Mouse (Mus musculus) B cell, adult 2 months (primary cell): Measurements from ENCODE around the gene Tex35.

Source experiments
- DNase-seq, 2 experiments: peaks; one replicate each; pipeline ENCODE4 v3.0.0; 2022

Gene Tex35

GRCm38 (mm10) chr1:157108580-157108979, at the start of gene Tex35:
Tex35 (minus strand) TSS chr1:157108680.
- DNase-seq: no peak

DNA sequence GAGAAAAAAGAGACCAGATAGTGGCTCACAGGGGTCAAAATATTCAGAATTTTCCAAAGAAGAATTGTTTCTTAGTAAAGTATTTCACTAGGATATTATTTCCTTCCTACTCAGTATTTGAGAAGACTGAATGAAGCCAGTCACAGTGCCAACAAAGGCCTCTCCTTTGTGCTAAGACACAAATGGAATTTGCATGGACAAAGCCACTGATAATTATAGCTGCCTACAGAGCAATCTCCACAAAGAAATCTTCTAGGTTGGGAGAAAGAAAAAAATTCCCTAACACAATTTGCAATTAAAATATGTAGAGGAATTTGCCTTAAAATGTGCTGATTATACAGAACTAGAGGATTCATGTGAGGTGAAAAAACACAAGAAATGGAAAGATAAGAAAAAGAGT, 45.3 kb upstream of the Tex35 start:
- DNase-seq: no peak

DNA sequence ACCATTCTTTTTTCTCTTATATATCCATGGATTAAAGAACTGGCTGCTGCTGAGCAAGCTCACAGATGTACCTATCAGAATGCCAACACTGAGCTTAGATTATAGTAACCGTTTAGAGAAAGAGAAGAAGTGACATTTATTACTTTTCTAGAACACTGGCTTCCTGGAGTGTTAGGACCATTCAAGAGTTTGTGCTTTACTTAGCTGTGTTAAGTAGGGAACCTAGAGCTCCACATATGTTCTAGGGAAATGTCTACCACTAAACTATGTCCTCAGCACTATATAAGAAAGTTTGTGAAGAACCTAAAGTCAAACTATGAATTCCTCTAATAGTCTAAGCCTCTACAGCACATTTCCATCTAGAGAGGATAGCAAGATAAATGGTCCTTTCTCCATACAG, 41.6 kb upstream of the Tex35 start:
- no peak for DNase-seq

DNA sequence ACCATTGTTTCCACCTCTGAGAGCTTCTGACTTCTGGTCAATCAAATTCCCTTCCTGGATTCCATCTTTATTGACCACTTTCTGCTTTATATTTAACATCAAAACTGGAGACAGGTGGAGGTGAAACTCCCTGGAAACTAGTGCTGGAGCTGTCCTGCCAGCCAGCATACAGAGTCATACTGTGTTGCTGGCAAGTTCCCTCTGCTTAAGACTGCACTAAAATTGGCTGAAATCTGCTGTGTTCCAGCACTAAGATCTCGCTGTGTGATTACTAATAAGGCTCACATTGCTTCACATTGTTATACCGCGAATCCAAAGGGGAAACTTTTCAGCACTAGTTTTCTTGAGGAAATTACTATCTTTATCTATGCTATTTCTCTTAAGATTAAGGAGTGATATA, 36.1 kb upstream of the Tex35 start:
- no peak for DNase-seq

- no peak for DNase-seq
Observed at GRCm38 (mm10) chr1:157143326-157143932, 34.9 kb upstream of the Tex35 start.

DNA sequence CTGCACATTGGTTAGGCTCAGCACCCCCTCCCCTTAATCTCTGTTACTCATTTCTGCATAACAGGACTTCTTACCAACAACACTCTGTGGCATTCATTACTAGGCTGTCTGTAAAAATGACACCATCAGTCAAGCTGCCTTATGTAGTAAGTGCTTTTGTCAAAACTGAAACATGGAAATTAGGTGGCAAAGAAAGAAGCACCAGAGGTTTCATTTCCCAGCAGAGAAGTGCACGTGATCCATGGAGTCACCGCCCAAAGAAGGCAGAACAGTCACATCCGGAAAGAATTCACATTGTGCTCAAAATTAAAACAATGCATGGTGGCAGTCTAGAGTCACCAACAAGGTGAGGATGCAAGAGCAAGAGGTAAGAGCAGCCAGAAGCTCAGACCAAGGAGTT, 32.5 kb upstream of the Tex35 start:
- DNase-seq: no peak

DNA sequence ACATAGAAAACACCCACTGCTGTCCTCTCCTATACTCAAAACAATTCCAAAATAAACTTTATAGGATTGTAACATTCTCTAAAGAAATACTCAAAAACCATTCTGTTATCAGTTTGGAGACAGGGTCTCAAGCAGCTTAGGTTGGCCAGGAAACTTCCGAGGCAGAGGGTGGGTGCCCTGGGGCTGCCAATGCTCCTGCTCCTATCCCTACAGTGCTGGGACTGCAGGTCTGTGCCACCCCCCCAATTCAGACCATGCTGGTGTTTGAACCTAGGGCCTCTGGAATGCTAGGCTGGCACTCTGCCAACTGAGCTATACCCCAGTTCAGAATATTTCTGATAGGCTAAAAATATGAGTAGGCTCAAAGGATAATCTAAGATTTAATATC, 29.4 kb upstream of the Tex35 start:
- DNase-seq: no peak

DNA sequence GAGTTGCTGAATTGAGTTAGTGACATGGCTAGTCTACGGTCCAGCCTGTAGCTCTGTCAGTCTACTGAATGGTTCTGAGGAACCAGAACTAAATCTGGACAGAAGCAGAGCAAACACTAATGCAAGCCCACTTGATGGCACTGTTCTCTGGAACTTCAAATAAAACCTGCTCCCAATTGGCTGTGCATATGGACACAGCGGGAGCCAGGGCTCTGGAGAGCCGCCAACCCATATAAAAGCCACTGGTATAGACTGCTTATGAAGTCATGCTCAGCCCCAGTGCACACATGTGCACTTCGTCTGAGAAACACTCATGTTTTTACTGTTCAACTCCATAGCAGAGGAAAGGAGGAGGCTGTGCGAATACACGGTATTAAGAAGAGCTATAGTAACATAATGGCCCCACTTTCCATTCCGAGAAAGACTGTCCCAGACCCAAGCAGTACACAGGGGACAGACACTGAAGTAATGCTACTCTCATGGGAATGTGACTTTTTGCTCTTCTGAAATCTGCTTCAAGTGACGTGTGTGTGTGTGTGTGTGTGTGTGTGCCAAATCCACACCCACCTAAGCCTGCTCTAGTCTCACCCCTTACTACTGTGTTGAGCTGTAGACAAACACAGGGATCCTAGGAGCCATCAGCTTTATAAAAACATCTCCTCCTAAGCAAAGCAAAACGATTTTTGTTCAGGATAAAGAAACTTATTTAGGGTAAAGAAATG, 28.8 kb upstream of the Tex35 start:
- no peak for DNase-seq

DNA sequence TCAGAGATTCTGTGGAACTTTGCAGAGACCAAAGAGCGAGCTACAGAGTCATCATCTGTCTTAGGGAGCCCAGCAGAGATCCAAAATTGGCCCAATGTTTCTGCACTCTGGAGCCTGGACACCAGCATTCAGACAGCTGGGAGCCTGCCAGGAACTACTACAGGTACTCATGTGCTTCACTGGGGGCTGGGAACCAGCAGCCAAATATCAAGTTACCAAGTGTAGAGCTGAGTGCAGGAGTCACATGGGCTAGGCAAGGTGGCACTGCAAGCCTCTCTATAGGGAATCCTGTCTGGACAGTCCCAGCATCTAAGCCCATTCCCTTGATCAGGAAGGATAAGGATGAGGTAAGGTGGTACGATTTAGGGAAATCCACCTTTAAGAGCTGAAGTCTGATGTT, 19.7 kb upstream of the Tex35 start:
- no peak for DNase-seq

- no peak for DNase-seq
Observed at GRCm38 (mm10) chr1:157123836-157124235, 15.4 kb upstream of the Tex35 start.

DNA sequence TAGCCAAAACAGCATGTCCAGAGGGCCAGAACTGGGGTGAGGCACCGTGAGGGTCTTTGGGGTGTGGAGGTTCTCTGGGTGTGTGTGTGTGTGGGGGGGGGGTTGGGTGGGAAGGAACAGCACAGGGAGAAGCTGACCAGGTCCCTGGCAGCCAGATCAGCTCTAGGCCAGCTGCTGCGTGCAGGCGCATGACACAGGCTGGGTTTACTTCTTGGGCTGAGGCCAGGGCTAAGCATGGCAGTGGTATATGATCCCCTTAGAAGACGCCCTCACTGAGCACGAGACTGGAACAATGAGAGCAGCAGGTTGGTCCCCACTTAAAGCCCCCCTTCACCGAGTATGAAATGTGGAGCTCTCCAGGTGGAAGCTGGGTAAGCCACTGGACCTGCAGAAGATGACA, 10.7 kb upstream of the Tex35 start:
- DNase-seq: no peak

DNA sequence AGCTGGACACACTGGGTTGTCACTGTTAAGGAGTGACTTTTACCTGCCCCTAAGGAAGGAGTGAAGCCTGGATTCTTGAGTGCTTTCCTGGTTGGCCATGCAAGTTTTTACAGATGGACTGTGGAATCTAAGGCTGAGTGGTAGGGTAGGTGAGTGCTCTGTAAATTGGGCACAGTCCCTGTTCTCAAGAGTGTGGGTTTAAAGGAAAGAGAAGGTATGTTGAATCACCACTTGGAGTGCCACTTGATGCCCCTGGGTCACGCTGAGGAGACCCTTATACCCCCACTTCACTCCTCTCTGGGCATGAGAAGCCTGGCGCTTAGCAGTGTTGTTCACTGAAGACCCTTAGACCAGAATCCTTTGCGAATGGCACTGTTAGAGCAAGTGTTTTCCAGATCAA, 9.0 kb upstream of the Tex35 start:
- no peak for DNase-seq

- DNase-seq: no peak
Observed at GRCm38 (mm10) chr1:157114492-157114891, 6.0 kb upstream of the Tex35 start.

GRCm38 (mm10) chr1:157110287-157110835, 1.9 kb upstream of the Tex35 start:
- DNase-seq: no peak

DNA sequence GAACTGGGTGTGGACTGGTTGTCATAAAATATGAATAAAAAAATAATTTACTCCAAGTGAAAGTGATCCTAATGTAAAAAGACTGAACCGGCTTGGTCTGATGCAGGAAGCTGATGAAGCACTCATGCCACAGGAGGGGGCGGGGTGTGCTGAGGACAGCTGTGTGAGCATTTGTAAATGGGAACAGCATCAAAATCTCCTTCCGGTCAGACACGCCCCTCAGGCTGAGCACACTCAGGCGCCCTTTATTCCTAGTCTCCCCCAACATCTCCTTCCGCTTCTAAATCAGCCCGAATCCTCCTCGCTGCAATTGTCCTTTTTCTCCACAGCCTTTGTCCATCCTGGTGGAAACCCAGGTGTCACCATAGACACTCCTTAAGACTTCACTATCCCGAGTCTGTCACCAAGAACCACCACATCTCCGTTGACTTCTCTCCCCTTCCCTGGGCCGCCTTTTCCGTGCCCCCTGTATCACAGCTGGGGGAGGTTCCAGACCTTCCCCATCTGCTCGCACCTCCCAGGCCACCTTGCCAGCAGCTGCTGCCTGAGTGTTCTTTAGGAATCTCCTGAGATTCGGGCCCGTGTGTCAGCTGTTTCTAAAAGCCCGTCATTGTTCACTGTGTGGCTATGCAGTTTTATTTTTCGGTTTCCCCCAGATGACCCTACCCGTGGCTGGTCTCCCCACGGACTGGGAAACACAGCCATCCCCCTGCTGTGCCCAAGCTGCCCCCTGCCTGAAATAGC, 7.2 kb downstream of the Tex35 start:
- peak; percentile 25 to 37 for DNase-seq

DNA sequence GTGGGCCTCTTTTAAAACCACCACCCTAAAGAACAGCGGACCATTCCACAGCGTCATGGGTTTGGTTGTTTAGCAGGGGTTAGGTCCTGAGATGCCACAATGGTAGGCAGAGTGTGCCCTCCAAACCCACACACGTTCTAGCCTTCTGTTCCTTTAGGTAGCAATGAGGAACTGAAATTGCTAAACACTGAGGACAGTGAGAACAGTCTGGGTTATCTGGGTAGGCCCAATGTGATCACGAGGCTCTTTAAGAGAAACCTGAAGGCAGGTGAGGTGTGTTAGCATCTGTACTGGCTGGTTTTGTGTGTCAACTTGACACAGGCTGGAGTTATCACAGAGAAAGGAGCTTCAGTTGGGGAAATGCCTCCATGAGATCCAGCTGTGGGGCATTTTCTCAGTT, 12.9 kb downstream of the Tex35 start:
- no peak for DNase-seq

- DNase-seq: no peak
Observed at GRCm38 (mm10) chr1:157092622-157093021, 15.9 kb downstream of the Tex35 start.

- no peak for DNase-seq
Observed at GRCm38 (mm10) chr1:157092140-157092539, 16.3 kb downstream of the Tex35 start.

DNA sequence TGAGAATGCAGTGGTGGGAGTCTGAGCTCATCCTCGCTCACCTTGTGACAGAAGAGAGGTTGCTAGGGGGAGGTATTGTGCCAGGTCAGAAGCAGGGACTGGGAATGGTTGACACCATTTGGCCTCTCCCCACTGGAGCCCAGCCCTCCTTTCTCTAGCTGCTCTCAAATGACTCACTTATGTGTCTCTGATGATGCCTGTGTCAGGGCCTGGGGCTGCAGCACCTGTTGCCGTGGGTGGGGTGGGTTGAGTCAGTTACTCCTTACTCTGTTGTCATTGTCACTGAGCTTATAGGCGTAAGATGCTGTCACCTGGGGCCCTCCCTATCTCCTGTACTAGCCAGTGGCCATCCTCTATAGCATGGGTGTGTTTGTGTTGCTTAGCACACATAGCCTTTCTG, 17.6 kb downstream of the Tex35 start:
- no peak for DNase-seq

- DNase-seq: peak; percentile 69 to 75
Observed at GRCm38 (mm10) chr1:157086097-157086994, 22.1 kb downstream of the Tex35 start.

DNA sequence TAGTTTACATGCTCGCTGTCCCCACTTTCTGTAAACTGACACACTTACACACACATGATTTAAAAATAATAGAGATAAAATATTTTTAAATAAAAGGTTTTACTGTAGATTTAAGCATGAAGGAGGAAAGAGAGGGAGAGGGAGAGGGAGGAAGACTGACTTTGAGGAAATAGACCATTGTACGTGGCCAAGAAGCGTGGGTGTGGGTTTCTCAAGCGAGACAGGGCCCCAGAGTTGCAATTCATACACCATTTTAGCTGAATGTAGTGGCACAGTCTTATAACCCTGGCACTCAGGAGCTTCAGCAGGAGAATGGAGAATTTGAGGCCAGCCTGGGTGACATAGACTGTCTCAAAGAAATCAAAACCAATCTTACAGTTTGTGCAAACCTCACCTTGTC, 25.5 kb downstream of the Tex35 start:
- peak; percentile 48 to 54 for DNase-seq

DNA sequence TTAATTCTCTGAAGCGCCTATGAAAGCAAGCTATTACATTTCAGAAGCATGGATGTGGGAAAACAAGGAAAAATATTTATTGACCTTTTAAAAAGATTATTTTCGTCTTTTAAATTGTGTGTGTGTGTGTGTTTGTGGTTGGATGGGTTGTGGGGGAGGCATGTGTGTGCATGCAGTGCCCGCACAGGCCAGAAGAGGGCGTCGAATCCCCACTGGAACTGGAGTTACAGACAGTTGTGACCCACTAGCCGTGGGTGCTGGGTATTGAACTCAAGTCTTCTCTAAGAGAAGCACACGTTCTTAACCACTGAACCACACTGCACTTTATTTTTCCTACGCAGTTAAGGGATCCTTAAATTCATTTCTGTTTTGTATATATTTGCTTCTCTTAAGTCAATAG, 26.5 kb downstream of the Tex35 start:
- peak; percentile 50 to 60 for DNase-seq
